Mouse (Mus musculus) hindbrain, embryonic 15.5 days (tissue): ENCODE results near the gene Inka1. TPM values are rescaled to one million over a fixed set of nuclear protein-coding genes. Genes with fewer than 3 reads are reported as not detected.
A peak's percentile ranks its signal among the peaks of the same experiment; 100 is the strongest.

ENCODE experiments used
- ATAC-seq: fragments of 200-750 bp; cut with Nextera tagmentation; 2 replicates; pipeline ENCODE4 v1.8.0; 2017; ENCODE audit warnings: low read depth, moderate number of reproducible peaks, moderate TSS enrichment; ENCODE audit not compliant: low FRiP score
- H3K27ac ChIP-seq: fragments of 300-500 bp; sonication (generic); replicated peaks from 2 replicates; pipeline ENCODE4 v1.5.1; 2015; ENCODE audit warnings: mild to moderate bottlenecking, inconsistent platforms
- H3K27me3 ChIP-seq: fragments of 300-500 bp; sonication (generic); 2 replicates; pipeline ENCODE4 v1.6.1; 2015; ENCODE audit warnings: control low read depth, inconsistent platforms
- H3K36me3 ChIP-seq: fragments of 300-500 bp; sonication (generic); 2 replicates; pipeline ENCODE4 v1.6.1; 2015; ENCODE audit warnings: control low read depth, inconsistent platforms
- H3K4me1 ChIP-seq: fragments of 300-500 bp; sonication (generic); replicated peaks from 2 replicates; pipeline ENCODE4 v1.6.1; 2015; ENCODE audit warnings: control low read depth, inconsistent platforms
- H3K4me2 ChIP-seq: fragments of 300-500 bp; sonication (generic); 2 replicates; pipeline ENCODE4 v1.6.1; 2015; ENCODE audit warnings: moderate library complexity, mild to moderate bottlenecking, inconsistent platforms
- H3K4me3 ChIP-seq: fragments of 300-500 bp; sonication (generic); 2 replicates; pipeline ENCODE4 v1.5.1; 2015; ENCODE audit warnings: mild to moderate bottlenecking, inconsistent platforms
- H3K9ac ChIP-seq: fragments of 300-500 bp; sonication (generic); 2 replicates; pipeline ENCODE4 v1.6.1; 2015; ENCODE audit warnings: inconsistent platforms
- H3K9me3 ChIP-seq: fragments of 300-500 bp; sonication (generic); 2 replicates; pipeline ENCODE4 v1.6.1; 2016; ENCODE audit warnings: control low read depth, inconsistent platforms
- WGBS: fragments of 180-500 bp; shearing (Covaris S2); methylation state at CpG from one replicate; pipeline ENCODE4 v1.1.7; 2015; 5-methylcytosine and 5-hydroxymethylcytosine counted together
- polyA plus RNA-seq: library from polyadenylated mRNA; unstranded; fragments of >200 nt; fragmentation: Nextera tagmentation; extraction: Ambion mirVana; gene quantifications from 2 replicates; pipeline ENCODE4 v1.2.1, GENCODE M21; 2015

The Inka1 gene
- polyA plus RNA-seq, 1 experiment from 2014 or later, result 20.2 TPM

- no peak overlapping the region for H3K9ac ChIP-seq
- H3K36me3 ChIP-seq, result no peaks in the 10 kb centered on the region
- peaks cover 11% of the 10 kb centered on the region for H3K4me1 ChIP-seq
- no peaks in the 10 kb centered on the region for H3K9me3 ChIP-seq
- ATAC-seq, result no peak
- H3K4me2 ChIP-seq, result no peak overlapping the region
- H3K4me3 ChIP-seq, result no peak overlapping the region
- 86% methylated on average over 13 of the region's 13 CpGs for WGBS
- H3K27me3 ChIP-seq, result no peaks in the 10 kb centered on the region
- no peak overlapping the region for H3K27ac ChIP-seq
These were observed 36.3 kb downstream of the Inka1 start for GRCm38 (mm10) chr9:107949184-107949921.

GRCm38 (mm10) chr9:107947241-107948194 is 38.2 kb downstream of the Inka1 start:
- no peak overlapping the region for H3K4me3 ChIP-seq
- no peaks in the 10 kb centered on the region for H3K36me3 ChIP-seq
- ATAC-seq, result no peak
- WGBS, result 87% methylated on average over 31 of the region's 31 CpGs
- no peak overlapping the region for H3K27ac ChIP-seq
- no peak overlapping the region for H3K9ac ChIP-seq
- no peaks in the 10 kb centered on the region for H3K9me3 ChIP-seq
- no peaks in the 10 kb centered on the region for H3K27me3 ChIP-seq
- no peak overlapping the region for H3K4me2 ChIP-seq
- peaks cover 11% of the 10 kb centered on the region for H3K4me1 ChIP-seq

GRCm38 (mm10) chr9:107936831-107937230 is 48.8 kb downstream of the Inka1 start:
- peak overlapping the region; percentile 57; the same call in 1 of the 2 replicates for H3K9ac ChIP-seq
- 0 out of 2 replicates have a peak, but pooled peaks have one; percentile 2 for ATAC-seq
- peak overlapping the region; percentile 94 for H3K4me2 ChIP-seq
- 5% methylated on average over 3 of the region's 3 CpGs for WGBS
- H3K36me3 ChIP-seq, result no peaks in the 10 kb centered on the region
- no peaks in the 10 kb centered on the region for H3K9me3 ChIP-seq
- H3K27me3 ChIP-seq, result peaks cover 3% of the 10 kb centered on the region; the same call in 1 of the 2 replicates
- peak overlapping the region; percentile 57 for H3K4me3 ChIP-seq
- H3K27ac ChIP-seq, result no peak overlapping the region
- peaks cover 22% of the 10 kb centered on the region for H3K4me1 ChIP-seq

GRCm38 (mm10) chr9:107936215-107936822 is 49.4 kb downstream of the Inka1 start:
- WGBS, result 1% methylated on average over 29 of the region's 29 CpGs
- peak overlapping the region; percentile 57 for H3K4me3 ChIP-seq

GRCm38 (mm10) chr9:107935790-107936214 is 49.9 kb downstream of the Inka1 start:
- Histone ChIP-seq H3K27me3 (peaks cover 3% of the 10 kb centered on the region; the same call in 1 of the 2 replicates), H3K4me1 (peaks cover 22% of the 10 kb centered on the region), H3K9me3 (no peaks in the 10 kb centered on the region), H3K9ac (peak overlapping the region; percentile 57), H3K4me2 (peak overlapping the region; percentile 94), H3K4me3 (peak overlapping the region; percentile 57), H3K36me3 (no peaks in the 10 kb centered on the region), H3K27ac (no peak overlapping the region)
- WGBS, result 0% methylated on average over 41 of the region's 41 CpGs
- peak; percentile 42; the same call in 1 of the 2 replicates for ATAC-seq

More at GRCm38 (mm10) chr9:107936215-107936822, 49.4 kb downstream of the Inka1 start:
- ATAC-seq, result peak; percentile 41; the same call in 1 of the 2 replicates
- no peaks in the 10 kb centered on the region for H3K9me3 ChIP-seq
- H3K9ac ChIP-seq, result peak overlapping the region; percentile 57
- no peak overlapping the region for H3K27ac ChIP-seq
- peak overlapping the region; percentile 94 for H3K4me2 ChIP-seq
- no peaks in the 10 kb centered on the region for H3K36me3 ChIP-seq
- H3K27me3 ChIP-seq, result peaks cover 3% of the 10 kb centered on the region; the same call in 1 of the 2 replicates
- peaks cover 22% of the 10 kb centered on the region for H3K4me1 ChIP-seq

DNA sequence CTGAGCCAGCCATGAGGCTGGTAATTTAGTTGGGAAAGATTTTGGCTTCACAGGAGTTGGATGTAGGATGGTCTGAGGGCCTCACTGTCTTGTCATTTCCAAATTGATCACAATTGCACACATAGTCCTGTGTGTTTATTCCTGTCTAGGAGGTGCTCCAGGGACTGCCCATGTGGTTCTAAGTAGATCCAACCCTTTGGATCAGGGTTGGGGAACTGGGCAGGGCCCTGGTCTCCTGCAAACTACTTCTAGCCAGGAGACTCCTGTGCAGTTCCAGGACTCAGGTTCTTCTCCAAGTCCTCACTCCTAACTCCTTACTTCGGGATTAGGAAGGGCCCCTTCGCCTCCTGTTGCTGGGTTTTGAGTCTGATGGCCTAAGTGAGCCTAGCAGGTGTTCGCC is 50.3 kb downstream of the Inka1 start, which contains the start of gene Camkv:
Camkv (plus strand) TSS at position 301 of the 400 bp plus-strand sequence.
- ATAC-seq, result no peak
- H3K4me3 ChIP-seq, result peak within 1 kb of the TSS; percentile 57
- peaks cover 22% of the 10 kb centered on the region for H3K4me1 ChIP-seq
- WGBS, result 16% methylated on average over 3 of the region's 3 CpGs
- H3K27ac ChIP-seq, result no peak within 1 kb of the TSS
- no peaks in the 10 kb centered on the region for H3K9me3 ChIP-seq
- H3K27me3 ChIP-seq, result peaks cover 3% of the 10 kb centered on the region; the same call in 1 of the 2 replicates
- peak within 1 kb of the TSS; percentile 94 for H3K4me2 ChIP-seq
- peak within 1 kb of the TSS; percentile 57 for H3K9ac ChIP-seq
- no peaks in the 10 kb centered on the region for H3K36me3 ChIP-seq

Other genes starting within 250 kb of the Inka1 start
- gene Rbm5, start 214.9 kb downstream of the Inka1 start, polyA plus RNA-seq, result 230 and 247 TPM in 2 replicates
- gene Rbm6, start 112.6 kb downstream of the Inka1 start, polyA plus RNA-seq, result 94.5 and 97.0 TPM in 2 replicates
- gene Mon1a, start 97.7 kb downstream of the Inka1 start, polyA plus RNA-seq, result 22.9 and 24.3 TPM in 2 replicates
- 1.4 and 1.9 TPM in 2 replicates for gene Mst1r, start 79.0 kb downstream of the Inka1 start, polyA plus RNA-seq
- not detected in 2 replicates for gene Actl11, start 57.4 kb downstream of the Inka1 start, polyA plus RNA-seq
- 38.9 and 47.2 TPM in 2 replicates for gene Camkv, start 50.2 kb downstream of the Inka1 start, polyA plus RNA-seq
- 8.4 and 10.5 TPM in 2 replicates for gene Traip, start 35.7 kb downstream of the Inka1 start, polyA plus RNA-seq
- 6.4 and 8.2 TPM in 2 replicates for gene Uba7, start 10.4 kb downstream of the Inka1 start, polyA plus RNA-seq
- 1.1 and 1.5 TPM in 2 replicates for gene Gm20661, start 2.8 kb downstream of the Inka1 start, polyA plus RNA-seq
- 2.5 and 3.8 TPM in 2 replicates for gene Cdhr4, start 6.6 kb upstream of the Inka1 start, polyA plus RNA-seq
- 0.80 TPM in 1 of 2 replicates, not detected in the other for gene Gm20662, start 10.5 kb upstream of the Inka1 start, polyA plus RNA-seq
- gene Ip6k1, start 16.6 kb upstream of the Inka1 start, polyA plus RNA-seq, result 102 and 112 TPM in 2 replicates
- gene Gmppb, start 63.4 kb upstream of the Inka1 start, polyA plus RNA-seq, result 21.2 and 23.9 TPM in 2 replicates
- 2.6 and 2.9 TPM in 2 replicates for gene Amigo3, start 67.3 kb upstream of the Inka1 start, polyA plus RNA-seq
- 0.18 TPM in 1 of 2 replicates, not detected in the other for gene Mst1, start 94.6 kb upstream of the Inka1 start, polyA plus RNA-seq
- gene Rnf123, start 97.5 kb upstream of the Inka1 start, polyA plus RNA-seq, result 48.9 TPM in 2 replicates
- gene Apeh, start 108.7 kb upstream of the Inka1 start, polyA plus RNA-seq, result 52.2 and 62.2 TPM in 2 replicates
- 10.0 and 10.2 TPM in 2 replicates for gene Bsn, start 204.5 kb upstream of the Inka1 start, polyA plus RNA-seq